Mouse (Mus musculus) MEL (cell line): ENCODE results near the gene Taar9. TPM values are rescaled to one million over a fixed set of nuclear protein-coding genes. Genes with fewer than 3 reads are reported as not detected.

Experiments used
- DNase-seq: peaks from one replicate; pipeline ENCODE4 v3.0.0; 2011; ENCODE audit warnings: low read depth, low spot score
- H3K27ac ChIP-seq: 2 replicates; pipeline ENCODE4 v1.5.1; 2012; ENCODE audit warnings: low read depth, mild to moderate bottlenecking, control low read depth, low read length, moderate library complexity; ENCODE audit not compliant: control insufficient read depth
- H3K27me3 ChIP-seq, 2 experiments: fragments of 150-350 bp in 1 of 2; sonication (generic) in 1 of 2; 2 replicates each; pipeline ENCODE4 v1.6.1; 2012; ENCODE audit warnings: low read length in 2 of 2, mild to moderate bottlenecking in 2 of 2, improper control_type of control experiment in 1 of 2, moderate library complexity in 1 of 2; ENCODE audit not compliant: insufficient read depth in 2 of 2, control insufficient read depth in 1 of 2
- H3K36me3 ChIP-seq, 2 experiments: 2 replicates each; pipeline ENCODE4 v1.6.1; 2012 to 2014; ENCODE audit warnings: low read length in 2 of 2, improper control_type of control experiment in 1 of 2, inconsistent platforms in 1 of 2, mild to moderate bottlenecking in 1 of 2; ENCODE audit not compliant: insufficient read depth in 2 of 2, control insufficient read depth in 1 of 2
- H3K4me1 ChIP-seq, 2 experiments: fragments of 150-350 bp in 1 of 2; sonication (generic) in 1 of 2; 2 replicates each; pipeline ENCODE4 v1.6.1; 2012; ENCODE audit warnings: low read length in 2 of 2, improper control_type of control experiment in 1 of 2, mild to moderate bottlenecking in 1 of 2; ENCODE audit not compliant: insufficient read depth in 2 of 2, control insufficient read depth in 1 of 2
- H3K4me3 ChIP-seq, 2 experiments: fragments of 150-350 bp in 1 of 2; sonication (generic) in 1 of 2; 2 replicates each; pipeline ENCODE4 v1.5.1; 2012; ENCODE audit warnings: low read depth in 2 of 2, low read length in 2 of 2, mild to moderate bottlenecking in 2 of 2, moderate library complexity in 2 of 2, control low read depth in 1 of 2, improper control_type of control experiment in 1 of 2; ENCODE audit not compliant: control insufficient read depth in 1 of 2, insufficient read depth in 1 of 2
- H3K79me2 ChIP-seq: 2 replicates; pipeline ENCODE4 v1.6.1; 2012; ENCODE audit warnings: mild to moderate bottlenecking, low read length, moderate library complexity; ENCODE audit not compliant: control insufficient read depth, poor library complexity, insufficient read depth
- H3K9ac ChIP-seq: 2 replicates; pipeline ENCODE4 v1.6.1; 2012; ENCODE audit warnings: low read depth, mild to moderate bottlenecking, control low read depth, low read length, moderate library complexity; ENCODE audit not compliant: control insufficient read depth, poor library complexity, severe bottlenecking
- H3K9me3 ChIP-seq: fragments of 150-350 bp; sonication (generic); replicated peaks from 2 replicates; pipeline ENCODE4 v1.6.1; 2012; ENCODE audit warnings: mild to moderate bottlenecking, low read length, improper control_type of control experiment, moderate library complexity; ENCODE audit not compliant: insufficient read depth
- BHLHE40 ChIP-seq: IDR thresholded peaks from 2 replicates; pipeline ENCODE4 v1.6.1; 2012; ENCODE audit warnings: low read depth, mild to moderate bottlenecking, inconsistent platforms, low read length, improper control_type of control experiment, borderline replicate concordance
- CHD1 ChIP-seq: IDR thresholded peaks from 2 replicates; pipeline ENCODE4 v1.6.1; 2012; ENCODE audit warnings: low read depth, mild to moderate bottlenecking, inconsistent platforms, low read length, improper control_type of control experiment
- CHD2 ChIP-seq: IDR thresholded peaks from 2 replicates; pipeline ENCODE4 v1.6.1; 2011; ENCODE audit warnings: low read length, improper control_type of control experiment
- E2F4 ChIP-seq: IDR thresholded peaks from 2 replicates; pipeline ENCODE4 v1.6.1; 2011; ENCODE audit warnings: low read depth, low read length, improper control_type of control experiment, borderline replicate concordance
- ETS1 ChIP-seq: IDR thresholded peaks from 2 replicates; pipeline ENCODE4 v1.6.1; 2012; ENCODE audit warnings: low read depth, mild to moderate bottlenecking, inconsistent platforms, low read length, improper control_type of control experiment, moderate library complexity
- GATA1 ChIP-seq: IDR thresholded peaks from 2 replicates; pipeline ENCODE4 v1.6.1; 2011; ENCODE audit warnings: low read depth, low read length, improper control_type of control experiment
- HCFC1 ChIP-seq: IDR thresholded peaks from 2 replicates; pipeline ENCODE4 v1.6.1; 2012; ENCODE audit warnings: low read depth, mild to moderate bottlenecking, inconsistent platforms, low read length, improper control_type of control experiment, moderate library complexity
- JUND ChIP-seq: IDR thresholded peaks from 2 replicates; pipeline ENCODE4 v1.6.1; 2011; ENCODE audit warnings: low read depth, mild to moderate bottlenecking, improper control_type of control experiment, low read length
- MAFK ChIP-seq: IDR thresholded peaks from 2 replicates; pipeline ENCODE4 v1.6.1; 2011; ENCODE audit warnings: low read depth, mild to moderate bottlenecking, low read length, improper control_type of control experiment, borderline replicate concordance
- MAZ ChIP-seq: IDR thresholded peaks from 2 replicates; pipeline ENCODE4 v1.6.1; 2012; ENCODE audit warnings: low read depth, mild to moderate bottlenecking, inconsistent platforms, low read length, improper control_type of control experiment
- MYC ChIP-seq: IDR thresholded peaks from 2 replicates; pipeline ENCODE4 v1.6.1; 2011; ENCODE audit warnings: low read depth, mild to moderate bottlenecking, low read length, improper control_type of control experiment, moderate library complexity
- NELFE ChIP-seq: IDR thresholded peaks from 2 replicates; pipeline ENCODE4 v1.6.1; 2011; ENCODE audit warnings: low read depth, low read length, improper control_type of control experiment
- POLR2A ChIP-seq, 2 experiments: IDR thresholded peaks; 2 replicates each; pipeline ENCODE4 v1.6.1; 2011 to 2012; ENCODE audit warnings: low read length in 2 of 2, mild to moderate bottlenecking in 2 of 2, control low read depth in 1 of 2, improper control_type of control experiment in 1 of 2, low read depth in 1 of 2, moderate library complexity in 1 of 2; ENCODE audit not compliant: control insufficient read depth in 1 of 2, insufficient read depth in 1 of 2, poor library complexity in 1 of 2
- POLR2AphosphoS5 ChIP-seq: IDR thresholded peaks from 2 replicates; pipeline ENCODE4 v1.6.1; 2012; ENCODE audit warnings: low read depth, borderline replicate concordance, mild to moderate bottlenecking, inconsistent platforms, low read length, moderate library complexity, mixed read lengths
- RAD21 ChIP-seq: IDR thresholded peaks from 2 replicates; pipeline ENCODE4 v1.6.1; 2011; ENCODE audit warnings: mild to moderate bottlenecking, low read depth, low read length, improper control_type of control experiment
- RCOR1 ChIP-seq: IDR thresholded peaks from 2 replicates; pipeline ENCODE4 v1.6.1; 2012; ENCODE audit warnings: low read depth, mild to moderate bottlenecking, inconsistent platforms, low read length, improper control_type of control experiment
- SIN3A ChIP-seq: IDR thresholded peaks from 2 replicates; pipeline ENCODE4 v1.6.1; 2012; ENCODE audit warnings: low read length, improper control_type of control experiment, inconsistent platforms
- SMC3 ChIP-seq: IDR thresholded peaks from 2 replicates; pipeline ENCODE4 v1.6.1; 2011; ENCODE audit warnings: low read depth, low read length, improper control_type of control experiment
- TBP ChIP-seq: IDR thresholded peaks from 2 replicates; pipeline ENCODE4 v1.8.0; 2011; ENCODE audit warnings: low read depth, low read length, improper control_type of control experiment
- ZC3H11A ChIP-seq: IDR thresholded peaks from 2 replicates; pipeline ENCODE4 v1.6.1; 2012; ENCODE audit warnings: low read depth, mild to moderate bottlenecking, inconsistent platforms, low read length, improper control_type of control experiment
- ZKSCAN1 ChIP-seq: IDR thresholded peaks from 2 replicates; pipeline ENCODE4 v1.6.1; 2012; ENCODE audit warnings: low read depth, mild to moderate bottlenecking, inconsistent platforms, low read length, improper control_type of control experiment, moderate library complexity
- ZNF384 ChIP-seq: IDR thresholded peaks from 2 replicates; pipeline ENCODE4 v1.6.1; 2012; ENCODE audit warnings: low read depth, mild to moderate bottlenecking, inconsistent platforms, low read length, improper control_type of control experiment
- polyA plus RNA-seq, 2 experiments: library from polyadenylated mRNA; stranded (reverse) in 1 of 2; unstranded in 1 of 2; fragments of >175 nt in 1 of 2; fragments of >200 nt in 1 of 2; gene quantifications; 2 replicates each; pipeline versions ENCODE4 v1.2.1 to v1.2.4; 2012; ENCODE audit warnings: low replicate concordance in 2 of 2, low read depth in 1 of 2; ENCODE audit not compliant: insufficient read length in 2 of 2, insufficient read depth in 1 of 2, missing spikeins in 1 of 2
- total RNA-seq: library from RNA; depleted of rRNA; stranded (reverse); fragments of 300-350 nt; gene quantifications from 2 replicates; pipeline ENCODE4 v1.2.3, GENCODE M21; 2012

The Taar9 gene
- total and polyA plus RNA-seq, 3 experiments: not detected

DNA sequence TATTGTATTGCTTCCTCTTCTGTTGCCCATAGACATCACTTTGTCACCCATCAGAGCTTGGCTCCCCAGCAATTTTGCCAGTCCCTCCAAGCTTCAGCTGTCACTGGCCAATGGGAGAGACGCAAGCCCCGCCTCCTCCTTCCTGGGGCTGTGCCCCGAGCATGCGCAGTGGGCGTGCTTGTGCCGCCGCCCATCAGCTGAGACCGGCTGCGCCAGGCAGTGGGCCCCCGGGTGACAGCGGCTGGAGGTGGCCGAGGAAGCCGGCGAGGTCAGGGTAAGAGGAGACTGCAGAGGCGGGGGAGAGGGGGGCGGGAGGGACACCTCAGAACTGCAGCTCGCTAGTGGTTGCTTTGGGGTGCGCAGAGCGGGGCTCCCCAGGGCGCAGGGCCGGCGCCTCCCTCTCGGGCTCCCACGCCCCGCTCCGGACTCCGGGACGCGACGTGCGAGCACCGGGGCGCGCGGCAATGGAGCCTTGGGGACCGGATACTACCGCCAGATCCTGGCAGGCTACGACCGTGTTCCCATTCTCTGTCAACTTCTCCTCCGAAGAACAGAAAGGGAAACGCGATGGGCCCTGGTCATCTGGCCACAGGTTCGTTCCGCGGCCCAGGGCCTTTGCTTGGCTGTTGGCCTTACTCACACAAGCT lies 39.9 kb upstream of the Taar9 start, which contains the start of gene Stx7 (continued):
- TF ChIP-seq ZKSCAN1 (no peak), E2F4 (no peak), MYC (no peak), JUND (no peak), RAD21 (no peak), NELFE (peak; percentile 76), CHD1 (no peak), RCOR1 (no peak), TBP (peak; percentile 59; the same call in 1 of the 2 replicates), MAZ (0 out of 2 replicates have a peak, but pooled peaks have one; percentile 24), GATA1 (no peak), POLR2A (IDR thresholded peaks at IDR 0.05; ENCODE audit: control insufficient read depth in 1 of 2, insufficient read depth in 1 of 2, low read depth in 1 of 2, low read length in 2 of 2, poor library complexity in 1 of 2) (peak; percentile 70 to 75; a peak in 3 of 4 replicates), ZC3H11A (no peak), MAFK (no peak), SMC3 (no peak), ZNF384 (no peak)

DNA sequence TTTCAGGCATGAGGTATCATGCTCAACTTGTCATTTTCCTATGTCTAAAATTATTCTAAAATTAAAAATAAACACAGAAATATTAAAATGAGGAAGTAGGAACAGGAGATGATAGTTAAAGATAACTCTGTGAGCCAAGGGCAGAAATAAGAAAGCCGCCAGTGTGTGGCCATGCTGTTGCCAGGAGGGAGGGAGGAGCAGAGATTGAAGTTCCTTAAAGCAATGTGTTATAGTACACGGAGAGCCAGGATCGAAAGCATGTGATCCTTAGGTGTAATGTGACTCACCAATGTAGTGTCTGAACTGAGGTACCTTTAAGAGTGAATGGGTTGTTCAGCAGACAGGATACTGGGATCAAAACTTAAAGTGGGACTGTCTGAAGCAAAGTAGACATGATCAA lies 33.4 kb upstream of the Taar9 start:
- Histone ChIP-seq H3K36me3 (peaks cover 0 to 3% of the 10 kb centered on the region in 2 experiments; a peak in 2 of 4 replicates), H3K4me3 (no peak overlapping the region), H3K27ac (no peak overlapping the region), H3K9me3 (no peaks in the 10 kb centered on the region), H3K9ac (no peak overlapping the region), H3K79me2 (no peaks in the 10 kb centered on the region), H3K27me3 (peaks cover 0 to 1% of the 10 kb centered on the region in 2 experiments), H3K4me1 (peaks cover 0 to 2% of the 10 kb centered on the region in 2 experiments; a peak in 2 of 4 replicates)
- TF ChIP-seq ETS1 (no peak), MYC (0 out of 2 replicates have a peak, but pooled peaks have one; percentile 25), CHD2 (no peak), RCOR1 (peak; percentile 57; the same call in 1 of the 2 replicates)
- peak; percentile 65 for DNase-seq

DNA sequence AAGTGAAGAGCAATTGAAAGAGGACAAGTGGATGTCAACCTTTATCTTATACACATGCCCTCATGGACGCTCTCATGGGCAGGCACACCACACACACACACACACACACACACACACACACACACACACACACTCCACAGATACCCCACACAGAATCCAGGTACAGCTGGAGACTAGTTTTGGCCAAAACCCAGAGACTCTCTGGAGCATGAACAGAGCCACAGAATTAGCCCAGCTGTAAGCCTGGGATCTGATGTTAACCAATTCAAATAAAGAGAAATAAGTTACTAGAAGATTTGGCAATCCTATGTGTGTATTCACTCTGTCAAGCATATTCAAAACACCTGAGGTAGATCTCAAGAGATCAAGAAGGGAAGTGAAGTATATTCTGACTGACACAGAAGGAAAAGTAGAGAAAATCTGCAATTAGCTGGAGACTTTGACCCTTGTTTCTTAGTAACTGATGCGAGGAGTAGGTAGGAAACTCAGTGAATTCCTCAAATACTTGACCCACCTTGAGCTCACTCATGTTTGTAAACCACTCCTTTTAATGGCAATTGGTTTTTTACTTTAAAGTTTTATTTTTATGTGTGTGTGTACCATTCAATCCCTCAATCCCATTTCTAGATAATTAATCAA lies 29.4 kb upstream of the Taar9 start:
- H3K4me1 ChIP-seq: peaks cover 6 to 12% of the 10 kb centered on the region in 2 experiments
- H3K36me3 ChIP-seq: peaks cover 0 to 14% of the 10 kb centered on the region in 2 experiments; a peak in 2 of 4 replicates
- TF ChIP-seq POLR2AphosphoS5 (no peak), HCFC1 (no peak), SIN3A (no peak), BHLHE40 (no peak), MYC (no peak), JUND (no peak)
- H3K27me3 ChIP-seq: peaks cover 0 to 1% of the 10 kb centered on the region in 2 experiments
- no peak overlapping the region for H3K4me3 ChIP-seq
- no peaks in the 10 kb centered on the region for H3K9me3 ChIP-seq
- no peak overlapping the region for H3K9ac ChIP-seq
- no peak for DNase-seq
- H3K27ac ChIP-seq: no peak overlapping the region
- H3K79me2 ChIP-seq: no peaks in the 10 kb centered on the region
